Mouse (Mus musculus): ENCODE measurements around the gene Fam221a.
"Not testable (repeated sequence)": the region's sequence is repeated elsewhere in the genome, so short reads cannot be mapped to it uniquely, and the experiment has no call there.

The Fam221a gene

DNA sequence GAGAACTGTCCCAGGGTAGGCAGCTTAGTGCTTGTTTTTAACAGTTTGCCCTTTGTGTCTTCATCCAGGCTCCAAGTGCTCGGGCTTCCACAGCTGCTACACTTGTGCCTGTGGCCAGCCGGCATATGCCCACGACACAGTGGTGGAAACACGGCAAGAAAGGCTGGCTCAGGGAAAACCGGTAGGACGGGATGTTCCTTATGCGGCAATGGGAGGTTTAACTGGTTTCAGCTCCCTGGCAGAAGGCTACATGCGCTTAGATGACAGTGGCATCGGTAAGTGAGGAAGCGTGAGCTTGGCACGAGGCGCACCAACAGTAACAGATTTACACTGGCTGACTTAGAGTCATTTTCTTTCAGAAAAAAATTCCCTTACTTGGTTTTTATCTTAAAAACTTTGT, 10.8 kb downstream of the Fam221a start:
- DNase-seq (ENCODE audit: low read depth, low spot score) = no peak

DNA sequence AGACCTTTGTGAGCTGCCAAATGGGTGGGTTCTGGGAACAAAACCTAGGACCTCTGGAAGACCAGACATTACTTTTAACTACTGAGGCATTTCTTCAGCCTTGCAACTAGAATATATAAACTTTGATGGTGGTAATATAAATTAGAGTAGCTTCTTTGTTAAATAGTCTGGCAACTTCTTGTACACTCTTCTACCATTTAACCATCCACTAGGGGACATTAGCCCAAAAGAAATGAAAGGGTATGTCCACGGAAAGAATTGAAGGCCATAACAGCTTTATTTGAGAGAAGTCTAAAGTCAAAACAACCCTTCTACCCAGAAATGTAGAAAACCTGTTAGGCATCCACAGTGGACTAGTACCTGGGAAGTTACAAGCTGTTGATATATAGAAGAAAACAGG, 26.7 kb downstream of the Fam221a start:
- no peak for DNase-seq (ENCODE audit: low read depth, low spot score)

DNA sequence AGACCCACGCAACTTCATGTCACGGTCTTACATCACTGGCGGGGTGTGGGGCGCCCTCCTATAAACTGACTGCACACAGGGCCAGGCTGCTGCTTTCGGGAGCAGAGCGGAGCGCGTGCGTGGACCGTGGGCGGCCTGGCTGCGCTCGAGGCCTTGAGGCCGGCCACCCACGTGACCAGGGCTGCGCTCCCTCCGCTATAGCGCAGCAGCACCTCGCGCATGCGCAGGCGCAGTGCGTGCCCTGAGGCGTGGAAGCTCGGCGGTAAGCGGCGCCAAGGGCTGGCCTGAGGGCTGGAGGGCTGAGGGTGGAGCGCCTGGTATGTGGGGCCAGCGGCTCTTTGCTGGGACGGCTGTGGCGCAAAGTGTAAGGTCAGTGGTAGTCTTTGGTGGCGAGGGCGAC, 27.8 kb downstream of the Fam221a start, which contains the start of gene Stk31:
TSS of gene Stk31 (plus strand) at position 289 of the 400 bp plus-strand sequence.
- no peak for DNase-seq (ENCODE audit: low read depth, low spot score)

DNA sequence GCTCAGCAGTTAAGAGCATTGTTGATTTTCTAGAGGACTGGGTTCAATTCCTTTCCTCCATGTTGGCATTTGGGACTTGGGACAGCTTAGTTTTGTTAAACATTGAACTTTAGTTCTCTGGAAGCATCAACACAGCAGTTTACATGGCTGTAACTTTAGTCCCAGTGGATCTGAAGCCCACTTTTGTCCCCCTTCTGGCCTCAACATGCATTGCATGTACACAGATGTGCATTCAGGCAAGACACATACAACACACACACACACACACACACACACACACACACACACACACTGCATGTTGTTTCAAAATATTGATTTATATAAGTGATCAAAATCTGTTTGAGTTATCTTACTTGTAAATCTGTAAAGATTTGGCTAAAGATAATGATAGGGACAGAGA, 29.9 kb downstream of the Fam221a start:
- peak; percentile 33 for DNase-seq (ENCODE audit: low read depth, low spot score)

DNA sequence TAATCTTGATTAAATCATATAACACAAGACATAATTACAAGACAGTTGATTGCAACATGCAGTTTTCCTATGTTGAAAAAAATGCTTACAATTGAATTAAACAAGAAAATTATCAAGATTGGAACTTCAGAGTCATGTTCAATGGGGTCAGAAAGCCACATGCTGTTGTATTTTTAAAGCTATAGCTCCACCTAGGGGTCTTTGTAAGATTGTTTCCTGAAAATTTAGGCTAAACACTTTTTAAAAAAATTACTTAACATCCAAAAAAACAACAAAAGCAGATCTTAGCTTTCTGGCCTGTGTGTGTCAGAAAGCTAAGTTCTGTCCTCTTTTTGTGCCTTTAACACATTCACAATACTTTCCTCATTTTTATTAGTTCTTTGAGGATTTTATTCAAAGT, 30.8 kb downstream of the Fam221a start:
- peak; percentile 23 for DNase-seq (ENCODE audit: low read depth, low spot score)

DNA sequence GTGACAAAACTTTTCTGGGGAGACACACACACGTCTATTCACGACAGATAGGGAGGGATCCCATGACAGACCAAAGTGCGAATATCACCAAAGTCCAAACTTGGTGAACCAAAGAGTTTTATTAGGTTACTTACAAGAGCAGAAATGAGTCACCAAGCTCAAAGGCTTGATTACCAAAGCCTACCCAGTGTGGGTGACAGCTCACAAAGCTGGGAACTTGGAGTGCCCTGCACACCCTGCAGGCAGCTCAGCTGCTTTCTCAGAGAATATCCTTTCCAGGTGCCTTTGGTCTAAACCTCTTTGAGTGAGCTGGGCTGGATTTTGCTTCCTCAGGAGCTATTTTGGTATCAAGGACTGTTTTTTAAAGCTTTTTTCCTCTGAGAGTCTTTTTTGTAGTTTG, 43.3 kb downstream of the Fam221a start:
- DNase-seq (ENCODE audit: low read depth, low spot score) = no peak

DNA sequence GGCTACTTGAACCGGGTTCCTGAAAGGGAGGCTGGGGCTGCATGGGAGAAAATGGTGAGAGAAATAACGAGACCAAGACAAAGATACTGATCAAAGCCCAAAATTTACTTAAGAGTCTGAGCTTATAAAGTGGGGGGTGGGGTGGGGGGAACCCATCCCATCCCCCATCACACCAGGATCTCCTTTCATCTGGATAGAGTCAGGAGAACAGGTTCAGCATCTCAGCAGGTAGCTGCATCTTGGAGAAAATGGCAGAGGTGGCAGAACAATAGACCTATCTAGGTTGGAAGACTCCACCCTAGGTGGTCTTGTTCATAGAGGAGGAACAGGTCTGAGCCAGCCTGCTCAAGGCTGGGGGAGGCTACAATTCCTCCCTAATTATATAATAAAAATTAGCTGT, 45.4 kb downstream of the Fam221a start:
- not testable (repeated sequence) for DNase-seq (ENCODE audit: low read depth, low spot score)

DNA sequence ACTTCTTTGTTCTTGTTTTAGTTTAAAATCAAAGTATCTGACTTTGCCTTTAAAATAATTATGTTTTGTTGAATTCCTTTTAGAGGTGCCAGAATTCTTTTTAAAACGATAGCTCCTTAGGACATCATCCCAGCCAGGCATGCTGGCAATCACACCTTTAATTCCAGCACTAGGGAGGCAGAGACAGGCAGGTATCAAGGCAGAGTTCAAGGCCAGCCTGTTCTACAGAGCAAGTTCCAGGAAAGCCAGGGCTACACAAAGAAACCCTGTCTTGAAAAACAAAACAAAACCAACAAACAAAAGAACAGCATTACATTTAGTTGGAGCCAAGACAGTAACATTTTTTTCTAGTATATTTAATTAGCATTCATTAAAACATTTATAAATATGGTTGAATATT, 48.4 kb downstream of the Fam221a start:
- DNase-seq (ENCODE audit: low read depth, low spot score) = no peak

DNA sequence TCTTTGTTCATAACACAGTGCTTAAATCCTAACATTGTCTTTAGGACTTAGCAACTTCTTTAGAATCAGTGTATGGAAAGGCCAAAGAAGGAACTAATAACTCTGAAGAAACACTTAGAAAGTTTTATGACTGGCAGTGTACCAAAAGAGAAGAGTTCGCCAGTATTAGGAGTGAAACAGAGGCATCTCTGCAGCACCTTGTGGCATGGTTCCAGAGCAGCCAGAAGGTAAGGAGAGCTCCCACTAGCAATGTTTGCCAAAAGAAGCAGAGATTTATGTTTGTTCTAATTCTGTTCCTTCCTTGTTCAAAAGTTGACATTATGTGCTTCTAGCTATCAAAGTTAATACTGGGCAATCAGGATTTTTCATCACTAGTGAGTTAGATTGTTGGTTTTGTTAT, 69.8 kb downstream of the Fam221a start:
- DNase-seq (ENCODE audit: low read depth, low spot score) = no peak
